Mouse (Mus musculus) megakaryocyte, embryonic 14.5 days (primary cell): ENCODE measurements around the gene Epb41l2.

Experiments
- FLI1 ChIP-seq: IDR thresholded peaks from 2 replicates; pipeline ENCODE4 v1.6.1; 2012; ENCODE audit warnings: low read length, inconsistent platforms, mixed read lengths
- GATA1 ChIP-seq: IDR thresholded peaks from 3 replicates; pipeline ENCODE4 v1.6.1; 2012; ENCODE audit warnings: mixed read lengths, low read length, inconsistent platforms, borderline replicate concordance

DNA sequence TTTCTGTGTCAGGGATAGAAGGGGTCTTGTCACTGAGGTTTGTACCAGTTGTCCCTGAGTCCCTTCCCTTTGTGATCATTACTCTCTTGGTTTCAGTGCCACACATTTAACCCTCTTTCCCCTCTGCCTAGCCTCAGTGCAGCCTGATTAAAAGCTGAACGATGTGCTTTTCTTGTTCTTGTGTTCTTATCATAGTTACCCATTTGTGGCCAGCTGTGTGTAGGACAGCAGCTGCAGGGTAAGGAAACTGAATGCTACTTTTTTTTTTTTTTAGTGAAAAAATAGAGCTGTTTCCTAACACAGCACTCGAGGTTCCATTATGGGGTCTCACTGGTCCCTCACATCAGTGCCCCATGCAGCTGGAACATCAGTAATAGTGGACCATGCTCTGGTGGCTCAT, 106.9 kb downstream of the Epb41l2 start:
- TF ChIP-seq GATA1, result no peak
- no peak for TF ChIP-seq FLI1
